Mouse (Mus musculus): Measurements from ENCODE around the gene Bard1.

The Bard1 gene

DNA sequence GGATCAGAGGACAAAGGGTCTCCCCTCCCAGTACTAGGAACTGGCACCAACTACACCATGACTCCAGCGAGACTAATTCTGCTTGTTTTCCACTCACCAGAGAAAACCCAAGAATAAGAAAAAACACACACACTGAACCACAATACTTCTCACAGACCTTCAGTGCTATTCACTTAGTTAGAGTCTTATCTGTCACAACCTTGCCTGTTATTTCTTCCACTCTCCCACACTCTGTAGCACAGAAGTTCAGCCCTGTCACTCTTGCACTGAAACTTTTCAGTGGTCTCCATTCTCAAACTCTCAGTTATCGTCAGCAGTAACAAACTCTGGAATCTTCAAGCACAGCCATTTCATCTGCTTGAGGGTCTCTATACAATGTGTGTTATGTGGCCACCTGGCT, 50.2 kb downstream of the Bard1 start:
- DNase-seq (ENCODE audit: low read depth in 1 of 2, low spot score in 2 of 2): no peak

GRCm38 (mm10) chr1:71052252-71052651, 50.7 kb downstream of the Bard1 start:
- no peak for DNase-seq (ENCODE audit: low read depth in 1 of 2, low spot score in 2 of 2)

DNA sequence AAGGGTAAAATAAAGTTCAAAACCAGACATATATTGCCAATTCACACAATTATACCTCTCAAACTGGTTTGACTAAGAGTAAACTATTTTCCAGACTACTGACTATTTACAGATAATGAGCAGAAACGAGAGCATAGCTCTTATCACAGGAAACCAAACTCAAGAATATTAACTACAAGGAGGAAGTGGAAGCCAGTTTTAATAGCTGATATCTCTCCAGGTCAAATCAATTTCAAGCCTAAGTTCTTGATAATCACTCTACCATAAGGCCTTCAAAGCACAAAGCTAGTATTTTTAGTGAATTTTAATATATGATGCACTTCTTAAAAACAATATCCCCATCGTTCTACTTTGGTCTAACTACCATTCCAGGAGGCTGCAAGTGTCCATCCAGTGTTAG, 57.8 kb downstream of the Bard1 start:
- DNase-seq (ENCODE audit: low read depth in 1 of 2, low spot score in 2 of 2): no peak

DNA sequence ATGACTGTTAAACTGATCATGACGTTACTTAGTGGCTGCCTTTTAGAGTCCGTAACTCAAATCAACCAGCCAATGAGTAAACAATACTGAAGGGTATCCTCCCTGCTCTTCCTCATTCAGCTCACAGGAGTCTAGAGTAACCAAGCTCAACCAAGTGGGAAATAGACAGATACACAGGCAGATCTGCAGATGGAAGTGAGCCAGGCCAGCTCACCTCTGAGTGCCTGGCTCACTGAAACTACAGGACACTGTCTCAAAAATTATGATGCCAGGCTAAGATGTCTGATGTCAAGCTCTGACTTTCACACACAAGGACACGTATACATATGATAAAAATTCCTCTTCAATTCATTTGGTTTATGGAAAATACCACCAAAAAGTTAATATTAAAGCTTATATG, 59.0 kb downstream of the Bard1 start:
- no peak for DNase-seq (ENCODE audit: low read depth in 1 of 2, low spot score in 2 of 2)

- no peak for DNase-seq (ENCODE audit: low read depth in 1 of 2, low spot score in 2 of 2)
Observed at GRCm38 (mm10) chr1:71036999-71037398, 65.9 kb downstream of the Bard1 start.

DNA sequence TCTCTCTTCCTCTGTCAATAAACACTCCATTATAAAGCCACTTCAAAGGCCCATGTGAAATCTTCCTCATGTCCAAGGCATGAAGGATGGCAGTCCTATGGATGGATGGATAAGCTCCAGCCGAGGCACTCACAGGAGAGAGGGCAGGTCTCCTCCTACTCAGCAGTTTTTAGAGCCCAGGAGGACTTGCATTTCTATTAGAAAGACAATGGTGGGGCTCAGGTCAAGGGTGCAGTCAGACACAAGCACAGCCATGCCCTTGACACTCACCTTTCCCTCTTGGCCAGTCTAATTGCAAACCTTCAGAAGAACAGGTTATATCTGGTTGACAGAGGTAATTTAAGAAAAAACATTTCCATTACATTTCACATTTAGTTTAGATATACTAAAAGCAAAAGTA, 67.4 kb downstream of the Bard1 start:
- no peak for DNase-seq (ENCODE audit: low read depth in 1 of 2, low spot score in 2 of 2)

DNA sequence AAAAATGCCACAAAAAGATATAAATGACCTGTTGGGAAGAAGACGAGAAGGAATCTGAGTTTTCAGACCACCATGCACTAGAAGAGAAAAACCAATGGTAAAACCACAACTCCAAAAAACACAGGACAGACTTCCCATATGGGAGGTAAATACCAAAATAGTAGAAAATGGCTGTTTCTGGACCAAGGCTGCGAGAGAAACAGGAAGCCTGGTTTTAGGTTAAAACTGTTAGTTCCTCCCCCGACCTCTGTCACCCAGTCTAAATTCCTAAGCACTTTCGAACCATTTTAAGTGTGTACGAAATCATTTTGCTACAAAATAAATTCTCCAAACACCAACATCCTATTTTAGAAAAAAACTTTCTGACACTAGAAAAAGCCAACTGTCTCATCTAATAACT, 80.2 kb downstream of the Bard1 start:
- DNase-seq (ENCODE audit: low read depth in 1 of 2, low spot score in 2 of 2): no peak

GRCm38 (mm10) chr1:71014345-71014744, 88.6 kb downstream of the Bard1 start:
- DNase-seq (ENCODE audit: low read depth in 1 of 2, low spot score in 2 of 2): no peak

DNA sequence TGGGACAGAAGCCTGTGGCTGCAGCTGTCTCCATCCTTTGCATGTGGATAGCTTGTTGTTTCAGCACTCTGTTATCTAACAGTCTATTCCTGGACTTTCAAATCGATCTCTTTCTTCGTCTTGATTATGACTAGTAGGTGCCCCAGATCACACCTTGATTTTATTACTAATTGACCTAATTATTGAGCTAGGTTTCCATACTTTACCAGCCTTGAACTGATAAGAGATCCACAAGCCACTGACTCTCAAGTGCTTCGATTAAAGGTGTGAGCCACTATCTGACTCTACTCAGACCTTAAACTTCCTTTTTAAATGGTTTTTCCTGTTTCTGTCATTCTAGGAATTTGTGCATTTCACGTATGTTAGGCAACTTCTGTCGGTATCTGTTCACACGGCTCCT, 96.9 kb downstream of the Bard1 start:
- DNase-seq (ENCODE audit: low read depth in 1 of 2, low spot score in 2 of 2): no peak

GRCm38 (mm10) chr1:71004177-71004576, 98.8 kb downstream of the Bard1 start:
- no peak for DNase-seq (ENCODE audit: low read depth in 1 of 2, low spot score in 2 of 2)

DNA sequence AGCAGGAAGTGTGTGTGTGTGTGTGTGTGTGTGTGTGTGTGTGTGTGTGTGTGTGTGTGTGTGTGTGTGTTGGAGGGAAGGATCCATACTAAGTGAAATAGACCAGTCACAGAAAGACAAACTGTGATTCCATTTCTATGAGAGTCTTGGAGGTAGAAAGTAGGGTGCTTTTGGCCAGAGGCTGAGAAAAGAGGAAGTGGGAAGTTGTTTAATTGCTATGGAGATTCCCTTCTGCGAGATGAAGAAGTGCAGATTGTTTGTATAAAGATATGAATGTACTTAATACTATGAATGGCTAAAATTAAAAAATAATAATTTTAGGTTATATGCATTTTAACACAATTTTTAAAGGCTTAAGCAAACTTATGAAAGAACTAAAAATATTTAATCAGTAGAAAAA, 99.2 kb downstream of the Bard1 start:
- no peak for DNase-seq (ENCODE audit: low read depth in 1 of 2, low spot score in 2 of 2)

DNA sequence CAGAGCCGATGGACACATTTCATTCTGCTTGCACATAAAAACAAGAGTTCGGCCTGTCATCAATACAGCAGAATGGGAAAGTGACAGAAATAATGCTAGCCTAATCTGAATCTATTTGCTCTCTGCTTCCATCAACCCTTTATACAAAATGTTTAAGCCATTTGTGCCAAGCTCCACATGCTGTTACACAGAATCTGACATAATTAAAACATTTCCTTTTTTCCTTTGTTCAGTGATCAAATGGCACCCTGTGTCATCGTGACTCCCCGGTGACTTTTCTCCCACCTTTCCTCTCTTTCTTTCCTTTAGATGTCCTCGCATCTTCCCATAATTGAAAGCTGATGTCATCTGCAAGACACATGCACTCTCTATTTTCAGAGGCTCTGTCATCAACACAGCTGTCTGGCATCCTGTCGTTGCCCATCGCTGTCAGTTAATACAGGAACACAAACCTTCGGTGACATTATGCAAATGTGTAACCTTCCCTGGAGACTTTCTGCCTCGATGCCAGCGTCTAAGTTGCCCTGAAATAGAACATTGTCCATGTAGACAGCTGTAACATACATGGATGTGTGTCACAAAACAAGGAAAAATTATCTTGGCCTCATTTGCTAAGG, 105.5 kb downstream of the Bard1 start:
- DNase-seq (ENCODE audit: low read depth in 1 of 2, low spot score in 2 of 2): no peak

DNA sequence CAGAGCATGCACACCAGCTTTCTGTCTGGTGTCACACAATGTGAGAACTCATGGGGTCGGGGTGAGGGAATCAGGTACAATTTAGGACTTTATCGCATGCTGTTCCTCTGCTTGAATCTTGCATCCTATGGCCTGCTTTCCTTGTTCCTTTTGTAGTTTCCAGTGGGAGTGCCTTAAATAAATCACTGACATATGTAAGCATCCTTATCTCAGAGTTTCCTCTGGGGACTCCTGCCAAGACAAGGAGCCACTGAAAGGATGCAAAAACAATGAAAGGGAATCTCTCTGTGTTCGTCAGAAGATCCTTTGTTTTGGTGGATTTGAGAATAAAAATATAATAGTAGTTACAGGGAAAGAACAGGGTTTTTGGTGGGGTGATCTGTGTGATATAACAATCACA, 106.2 kb downstream of the Bard1 start:
- no peak for DNase-seq (ENCODE audit: low read depth in 1 of 2, low spot score in 2 of 2)

Measured in monocyte, adult 2 months (primary cell).